Mouse (Mus musculus) MEL (cell line): Measurements from ENCODE around the gene Ripor3. TPM values are rescaled to one million over a fixed set of nuclear protein-coding genes. Genes with fewer than 3 reads are reported as not detected.

Experiments
- DNase-seq: peaks from one replicate; pipeline ENCODE4 v3.0.0; 2011; ENCODE audit warnings: low read depth, low spot score
- H3K27ac ChIP-seq: 2 replicates; pipeline ENCODE4 v1.5.1; 2012; ENCODE audit warnings: low read depth, mild to moderate bottlenecking, control low read depth, low read length, moderate library complexity; ENCODE audit not compliant: control insufficient read depth
- H3K27me3 ChIP-seq, 2 experiments: fragments of 150-350 bp in 1 of 2; sonication (generic) in 1 of 2; 2 replicates each; pipeline ENCODE4 v1.6.1; 2012; ENCODE audit warnings: low read length in 2 of 2, mild to moderate bottlenecking in 2 of 2, improper control_type of control experiment in 1 of 2, moderate library complexity in 1 of 2; ENCODE audit not compliant: insufficient read depth in 2 of 2, control insufficient read depth in 1 of 2
- H3K36me3 ChIP-seq, 2 experiments: 2 replicates each; pipeline ENCODE4 v1.6.1; 2012 to 2014; ENCODE audit warnings: low read length in 2 of 2, improper control_type of control experiment in 1 of 2, inconsistent platforms in 1 of 2, mild to moderate bottlenecking in 1 of 2; ENCODE audit not compliant: insufficient read depth in 2 of 2, control insufficient read depth in 1 of 2
- H3K4me1 ChIP-seq, 2 experiments: fragments of 150-350 bp in 1 of 2; sonication (generic) in 1 of 2; 2 replicates each; pipeline ENCODE4 v1.6.1; 2012; ENCODE audit warnings: low read length in 2 of 2, improper control_type of control experiment in 1 of 2, mild to moderate bottlenecking in 1 of 2; ENCODE audit not compliant: insufficient read depth in 2 of 2, control insufficient read depth in 1 of 2
- H3K4me3 ChIP-seq, 2 experiments: fragments of 150-350 bp in 1 of 2; sonication (generic) in 1 of 2; 2 replicates each; pipeline ENCODE4 v1.5.1; 2012; ENCODE audit warnings: low read depth in 2 of 2, low read length in 2 of 2, mild to moderate bottlenecking in 2 of 2, moderate library complexity in 2 of 2, control low read depth in 1 of 2, improper control_type of control experiment in 1 of 2; ENCODE audit not compliant: control insufficient read depth in 1 of 2, insufficient read depth in 1 of 2
- H3K79me2 ChIP-seq: 2 replicates; pipeline ENCODE4 v1.6.1; 2012; ENCODE audit warnings: mild to moderate bottlenecking, low read length, moderate library complexity; ENCODE audit not compliant: control insufficient read depth, poor library complexity, insufficient read depth
- H3K9ac ChIP-seq: 2 replicates; pipeline ENCODE4 v1.6.1; 2012; ENCODE audit warnings: low read depth, mild to moderate bottlenecking, control low read depth, low read length, moderate library complexity; ENCODE audit not compliant: control insufficient read depth, poor library complexity, severe bottlenecking
- H3K9me3 ChIP-seq: fragments of 150-350 bp; sonication (generic); replicated peaks from 2 replicates; pipeline ENCODE4 v1.6.1; 2012; ENCODE audit warnings: mild to moderate bottlenecking, low read length, improper control_type of control experiment, moderate library complexity; ENCODE audit not compliant: insufficient read depth
- CHD1 ChIP-seq: IDR thresholded peaks from 2 replicates; pipeline ENCODE4 v1.6.1; 2012; ENCODE audit warnings: low read depth, mild to moderate bottlenecking, inconsistent platforms, low read length, improper control_type of control experiment
- CTCF ChIP-seq, 3 experiments: IDR thresholded peaks in 2 of 3; conservative IDR thresholded peaks in 1 of 3; 2 replicates each; pipeline ENCODE4 v1.5.1; 2011 to 2012; ENCODE audit warnings: low read length in 3 of 3, low read depth in 2 of 3, mild to moderate bottlenecking in 2 of 3, improper control_type of control experiment in 1 of 3, inconsistent platforms in 1 of 3, mixed read lengths in 1 of 3, moderate library complexity in 1 of 3; ENCODE audit not compliant: control insufficient read depth in 1 of 3, insufficient read depth in 1 of 3, poor library complexity in 1 of 3, severe bottlenecking in 1 of 3
- EP300 ChIP-seq, 2 experiments: IDR thresholded peaks; 2 replicates each; pipeline ENCODE4 v1.6.1; 2011; ENCODE audit warnings: improper control_type of control experiment in 2 of 2, low read length in 2 of 2, low read depth in 1 of 2, mild to moderate bottlenecking in 1 of 2
- GATA1 ChIP-seq: IDR thresholded peaks from 2 replicates; pipeline ENCODE4 v1.6.1; 2011; ENCODE audit warnings: low read depth, low read length, improper control_type of control experiment
- HCFC1 ChIP-seq: IDR thresholded peaks from 2 replicates; pipeline ENCODE4 v1.6.1; 2012; ENCODE audit warnings: low read depth, mild to moderate bottlenecking, inconsistent platforms, low read length, improper control_type of control experiment, moderate library complexity
- JUND ChIP-seq: IDR thresholded peaks from 2 replicates; pipeline ENCODE4 v1.6.1; 2011; ENCODE audit warnings: low read depth, mild to moderate bottlenecking, improper control_type of control experiment, low read length
- KAT2A ChIP-seq: conservative IDR thresholded peaks from 2 replicates; pipeline ENCODE4 v1.6.1; 2012; ENCODE audit warnings: low read depth, low read length, improper control_type of control experiment, inconsistent platforms
- MAFK ChIP-seq: IDR thresholded peaks from 2 replicates; pipeline ENCODE4 v1.6.1; 2011; ENCODE audit warnings: low read depth, mild to moderate bottlenecking, low read length, improper control_type of control experiment, borderline replicate concordance
- MAX ChIP-seq: IDR thresholded peaks from 2 replicates; pipeline ENCODE4 v1.6.1; 2011; ENCODE audit warnings: low read length, improper control_type of control experiment
- MEF2A ChIP-seq: IDR thresholded peaks from 2 replicates; pipeline ENCODE4 v1.6.1; 2014; ENCODE audit warnings: low read depth, mild to moderate bottlenecking, inconsistent platforms, low read length, improper control_type of control experiment; ENCODE audit not compliant: poor library complexity, insufficient replicate concordance, severe bottlenecking; ENCODE audit errors: extremely low read depth
- NRF1 ChIP-seq: IDR thresholded peaks from 2 replicates; pipeline ENCODE4 v1.6.1; 2014; ENCODE audit warnings: low read depth, mild to moderate bottlenecking, inconsistent platforms, low read length, improper control_type of control experiment, moderate library complexity; ENCODE audit not compliant: poor library complexity, insufficient read depth, severe bottlenecking
- POLR2A ChIP-seq, 2 experiments: IDR thresholded peaks; 2 replicates each; pipeline ENCODE4 v1.6.1; 2011 to 2012; ENCODE audit warnings: low read length in 2 of 2, mild to moderate bottlenecking in 2 of 2, control low read depth in 1 of 2, improper control_type of control experiment in 1 of 2, low read depth in 1 of 2, moderate library complexity in 1 of 2; ENCODE audit not compliant: control insufficient read depth in 1 of 2, insufficient read depth in 1 of 2, poor library complexity in 1 of 2
- POLR2AphosphoS5 ChIP-seq: IDR thresholded peaks from 2 replicates; pipeline ENCODE4 v1.6.1; 2012; ENCODE audit warnings: low read depth, borderline replicate concordance, mild to moderate bottlenecking, inconsistent platforms, low read length, moderate library complexity, mixed read lengths
- RAD21 ChIP-seq: IDR thresholded peaks from 2 replicates; pipeline ENCODE4 v1.6.1; 2011; ENCODE audit warnings: mild to moderate bottlenecking, low read depth, low read length, improper control_type of control experiment
- SIN3A ChIP-seq: IDR thresholded peaks from 2 replicates; pipeline ENCODE4 v1.6.1; 2012; ENCODE audit warnings: low read length, improper control_type of control experiment, inconsistent platforms
- SMC3 ChIP-seq: IDR thresholded peaks from 2 replicates; pipeline ENCODE4 v1.6.1; 2011; ENCODE audit warnings: low read depth, low read length, improper control_type of control experiment
- TBP ChIP-seq: IDR thresholded peaks from 2 replicates; pipeline ENCODE4 v1.8.0; 2011; ENCODE audit warnings: low read depth, low read length, improper control_type of control experiment
- UBTF ChIP-seq: IDR thresholded peaks from 2 replicates; pipeline ENCODE4 v1.6.1; 2012; ENCODE audit warnings: low read depth, mild to moderate bottlenecking, inconsistent platforms, low read length, improper control_type of control experiment, moderate library complexity, borderline replicate concordance; ENCODE audit not compliant: insufficient read depth
- ZC3H11A ChIP-seq: IDR thresholded peaks from 2 replicates; pipeline ENCODE4 v1.6.1; 2012; ENCODE audit warnings: low read depth, mild to moderate bottlenecking, inconsistent platforms, low read length, improper control_type of control experiment
- ZMIZ1 ChIP-seq: IDR thresholded peaks from 2 replicates; pipeline ENCODE4 v1.6.1; 2012; ENCODE audit warnings: low read depth, mild to moderate bottlenecking, inconsistent platforms, low read length, improper control_type of control experiment, moderate library complexity
- ZNF384 ChIP-seq: IDR thresholded peaks from 2 replicates; pipeline ENCODE4 v1.6.1; 2012; ENCODE audit warnings: low read depth, mild to moderate bottlenecking, inconsistent platforms, low read length, improper control_type of control experiment
- polyA plus RNA-seq, 2 experiments: library from polyadenylated mRNA; stranded (reverse) in 1 of 2; unstranded in 1 of 2; fragments of >175 nt in 1 of 2; fragments of >200 nt in 1 of 2; gene quantifications; 2 replicates each; pipeline versions ENCODE4 v1.2.1 to v1.2.4; 2012; ENCODE audit warnings: low replicate concordance in 2 of 2, low read depth in 1 of 2; ENCODE audit not compliant: insufficient read length in 2 of 2, insufficient read depth in 1 of 2, missing spikeins in 1 of 2
- total RNA-seq: library from RNA; depleted of rRNA; stranded (reverse); fragments of 300-350 nt; gene quantifications from 2 replicates; pipeline ENCODE4 v1.2.3, GENCODE M21; 2012

Ripor3 gene
- total and polyA plus RNA-seq, 3 experiments = not detected

DNA sequence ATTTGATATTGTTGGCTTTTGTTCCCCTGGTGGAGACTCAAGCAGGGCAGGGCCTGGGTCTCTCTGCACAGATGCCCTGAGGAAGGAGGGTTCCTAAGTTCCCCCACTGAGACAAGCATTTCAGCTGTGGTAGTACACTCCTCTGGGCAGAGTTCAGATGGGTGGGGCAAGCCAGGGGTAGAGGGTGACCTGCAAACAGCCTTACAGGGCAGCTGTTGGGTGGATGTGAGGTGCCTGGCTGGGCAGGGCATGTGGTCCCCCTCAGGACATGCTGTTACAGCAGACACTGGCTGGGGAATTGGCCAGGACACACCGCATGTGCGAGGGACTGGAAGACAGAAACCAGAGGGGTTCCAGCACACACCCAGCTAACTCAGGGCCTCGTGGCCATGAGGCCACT is 5.4 kb downstream of the Ripor3 start:
- H3K4me1 ChIP-seq = no peaks in the 10 kb centered on the region
- H3K27ac ChIP-seq = no peak overlapping the region
- no peak for DNase-seq
- H3K79me2 ChIP-seq = no peaks in the 10 kb centered on the region
- no peaks in the 10 kb centered on the region for H3K36me3 ChIP-seq
- no peak overlapping the region for H3K9ac ChIP-seq
- no peak overlapping the region for H3K4me3 ChIP-seq
- no peaks in the 10 kb centered on the region for H3K27me3 ChIP-seq
- TF ChIP-seq NRF1 (no peak), JUND (no peak), TBP (no peak), HCFC1 (no peak), GATA1 (no peak), MAFK (no peak), SMC3 (no peak), POLR2AphosphoS5 (no peak), RAD21 (no peak), SIN3A (no peak), ZNF384 (no peak), KAT2A (no peak), ZMIZ1 (no peak), EP300 (IDR thresholded peaks at IDR 0.05; ENCODE audit: low read depth in 1 of 2, low read length in 2 of 2) (no peak), MEF2A (no peak), UBTF (no peak)
- no peaks in the 10 kb centered on the region for H3K9me3 ChIP-seq

DNA sequence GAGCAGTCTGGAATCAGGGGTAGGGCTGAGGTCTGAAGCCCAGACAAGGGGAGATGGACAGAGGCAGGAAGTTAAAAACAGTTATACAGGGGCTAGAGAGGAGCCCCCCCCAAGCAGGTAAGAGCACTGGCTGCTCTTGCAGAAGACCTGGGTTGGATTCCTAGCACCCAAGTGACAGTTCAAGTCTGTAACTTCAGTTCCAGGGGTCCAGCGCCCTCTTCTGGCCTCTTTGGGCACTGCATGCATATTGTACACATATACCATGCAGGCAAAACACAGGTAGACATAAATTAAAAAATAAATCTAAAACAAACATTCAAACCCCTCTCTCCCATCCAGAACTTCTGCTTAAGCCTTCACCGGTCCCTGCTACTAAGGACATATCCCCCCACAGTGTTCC is 6.0 kb downstream of the Ripor3 start:
- H3K9me3 ChIP-seq = no peaks in the 10 kb centered on the region
- H3K27ac ChIP-seq = no peak overlapping the region
- H3K27me3 ChIP-seq = no peaks in the 10 kb centered on the region
- TF ChIP-seq ZC3H11A = no peak
- no peak for TF ChIP-seq MAX
- TF ChIP-seq UBTF = no peak
- no peak for TF ChIP-seq CHD1
- peak; percentile 56 to 70 (median 58) for TF ChIP-seq CTCF (IDR thresholded peaks at IDR 0.05 in 2 of 3, conservative IDR thresholded peaks at IDR 0.05 in 1 of 3; ENCODE audit: control insufficient read depth in 1 of 3, insufficient read depth in 1 of 3, low read depth in 2 of 3, low read length in 3 of 3, poor library complexity in 1 of 3, severe bottlenecking in 1 of 3)
- TF ChIP-seq POLR2A (IDR thresholded peaks at IDR 0.05; ENCODE audit: control insufficient read depth in 1 of 2, insufficient read depth in 1 of 2, low read depth in 1 of 2, low read length in 2 of 2, poor library complexity in 1 of 2) = no peak
- no peak for TF ChIP-seq GATA1
- no peaks in the 10 kb centered on the region for H3K79me2 ChIP-seq
- no peaks in the 10 kb centered on the region for H3K36me3 ChIP-seq
- H3K4me3 ChIP-seq = no peak overlapping the region
- no peak overlapping the region for H3K9ac ChIP-seq
- H3K4me1 ChIP-seq = no peaks in the 10 kb centered on the region
- DNase-seq = peak; percentile 17
